Mouse (Mus musculus) heart, postnatal 14 days (tissue): ENCODE measurements around the gene Adgrd1. TPM values are rescaled to one million over a fixed set of nuclear protein-coding genes. Genes with fewer than 3 reads are reported as not detected.
"Not testable (repeated sequence)": the region's sequence is repeated elsewhere in the genome, so short reads cannot be mapped to it uniquely, and the experiment has no call there.

ENCODE experiments used
- DNase-seq, 2 experiments: peaks; one replicate each; pipeline ENCODE4 v3.0.0; 2021 to 2022
- intact Hi-C: fragments of 180-260 bp; cut with DNase I; formaldehyde crosslinking; loops from one replicate; pipeline ENCODE4 v1.15.1; 2025
- total RNA-seq, 2 experiments: library from RNA; stranded (reverse); gene quantifications; 2 replicates each; pipeline ENCODE4 v1.2.3; 2021

Adgrd1 gene
- total RNA-seq, 2 experiments from 2014 or later: 6.7 to 7.3 TPM

GRCm38 (mm10) chr5:129085153-129085552 is 11.4 kb upstream of the Adgrd1 start:
- no peak for DNase-seq
- intact Hi-C loops: no loop called here

- intact Hi-C loops: no loop called here
- DNase-seq: no peak
Observed at GRCm38 (mm10) chr5:129092345-129093065, 4.0 kb upstream of the Adgrd1 start.

- intact Hi-C loops: no loop called here
- DNase-seq: no peak
Observed at GRCm38 (mm10) chr5:129093158-129093557, 3.4 kb upstream of the Adgrd1 start.

GRCm38 (mm10) chr5:129094236-129094635 is 2.3 kb upstream of the Adgrd1 start:
- DNase-seq: no peak
- intact Hi-C loops: no loop called here

DNA sequence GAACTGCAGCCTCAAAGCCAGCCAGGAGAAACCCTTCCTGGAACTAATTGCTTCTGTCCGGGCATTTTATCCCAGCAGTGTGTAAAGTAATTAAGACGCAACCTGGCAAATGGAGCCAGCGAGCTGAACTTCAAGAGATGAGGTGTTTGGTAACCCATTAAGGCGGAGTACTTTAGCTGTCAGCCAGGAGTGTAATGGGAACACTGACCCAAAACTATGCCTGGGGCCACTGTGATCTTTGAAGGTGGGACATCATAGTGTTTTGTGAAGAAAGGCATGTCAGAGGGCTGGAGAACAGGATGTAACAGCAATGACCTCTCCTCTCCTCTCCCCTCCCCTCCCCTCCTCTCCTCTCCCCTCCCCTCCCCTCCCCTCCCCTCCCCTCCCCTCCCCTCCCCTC is 7.5 kb downstream of the Adgrd1 start:
- DNase-seq: no peak
- intact Hi-C loops: no loop called here

DNA sequence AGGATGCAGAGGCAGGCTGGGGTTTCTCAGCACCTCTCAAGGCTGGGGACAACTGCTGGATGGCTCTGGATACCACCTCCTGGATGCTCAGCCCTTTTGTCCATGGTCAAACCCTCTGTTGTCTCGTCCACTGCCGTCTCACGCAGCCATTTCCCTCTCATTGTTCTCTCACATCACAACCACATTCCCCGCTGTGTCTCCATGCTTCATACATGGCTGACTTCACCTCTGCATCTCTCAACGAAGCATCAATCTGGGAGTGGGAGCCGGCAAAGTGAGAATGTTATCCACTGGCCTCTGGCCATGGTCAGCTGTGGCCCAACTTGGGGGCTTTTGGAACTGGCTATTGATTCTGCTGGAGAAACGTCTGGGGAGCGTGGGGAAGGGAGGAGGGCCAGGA is 15.2 kb downstream of the Adgrd1 start:
- intact Hi-C loops: no loop called here
- DNase-seq: no peak

DNA sequence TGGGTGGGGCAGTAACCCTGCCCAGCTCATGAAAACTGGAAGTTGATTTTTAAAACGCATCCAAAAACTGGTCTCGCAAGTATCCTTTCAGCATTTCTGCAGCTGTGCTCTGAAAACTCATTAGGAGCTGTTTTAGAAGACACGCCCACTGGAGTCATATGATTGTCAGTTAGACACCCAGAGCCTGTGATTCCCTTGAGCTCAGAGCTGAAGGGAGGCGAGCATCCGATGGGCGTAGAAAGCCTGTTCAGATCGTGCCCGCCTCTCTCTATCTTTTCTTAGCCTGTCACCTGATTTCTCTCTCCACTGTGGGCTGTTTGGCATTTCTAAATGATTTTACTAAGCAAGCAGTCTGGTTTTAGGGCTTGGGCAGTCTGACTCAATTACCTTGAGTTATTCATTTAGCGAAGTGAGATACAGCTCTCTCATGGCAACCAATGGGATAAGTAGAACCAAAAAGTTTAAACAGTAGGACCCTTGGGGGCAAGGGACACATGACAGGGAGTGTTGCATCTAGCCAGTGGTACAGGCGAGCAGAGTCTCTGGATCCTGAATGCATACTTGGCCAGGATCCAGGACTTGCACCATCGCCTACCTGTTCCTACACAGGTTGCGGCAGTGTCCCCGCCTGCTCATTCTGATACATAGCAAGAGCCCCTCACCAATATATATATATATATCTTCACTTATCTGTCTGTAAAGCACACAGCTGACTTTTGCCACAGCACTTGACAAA is 17.4 kb downstream of the Adgrd1 start:
- intact Hi-C loops: no loop called here
- no peak for DNase-seq

DNA sequence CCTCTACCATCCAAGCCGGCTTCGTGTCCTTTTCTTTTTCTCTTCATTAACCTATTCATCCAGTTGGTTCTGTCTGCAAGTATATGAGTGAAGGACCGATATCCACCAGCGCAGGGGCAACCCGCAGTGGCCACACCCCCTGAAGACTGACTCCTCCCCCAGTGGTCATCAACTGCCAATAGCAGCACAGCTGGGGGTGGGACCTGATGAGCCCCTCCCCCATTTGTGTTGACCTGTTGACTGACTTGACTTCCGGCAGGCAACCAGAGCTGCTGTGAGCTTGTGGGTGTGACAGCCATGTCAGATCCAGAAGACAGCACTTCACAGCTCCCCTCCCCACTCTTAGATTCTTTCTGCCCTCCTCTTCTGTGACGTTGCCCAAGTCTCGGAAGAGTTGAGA is 19.7 kb downstream of the Adgrd1 start:
- intact Hi-C loops: no loop called here
- no peak for DNase-seq

- no peak for DNase-seq
- intact Hi-C loops: no loop called here
Observed at GRCm38 (mm10) chr5:129117593-129118113, 21.1 kb downstream of the Adgrd1 start.

DNA sequence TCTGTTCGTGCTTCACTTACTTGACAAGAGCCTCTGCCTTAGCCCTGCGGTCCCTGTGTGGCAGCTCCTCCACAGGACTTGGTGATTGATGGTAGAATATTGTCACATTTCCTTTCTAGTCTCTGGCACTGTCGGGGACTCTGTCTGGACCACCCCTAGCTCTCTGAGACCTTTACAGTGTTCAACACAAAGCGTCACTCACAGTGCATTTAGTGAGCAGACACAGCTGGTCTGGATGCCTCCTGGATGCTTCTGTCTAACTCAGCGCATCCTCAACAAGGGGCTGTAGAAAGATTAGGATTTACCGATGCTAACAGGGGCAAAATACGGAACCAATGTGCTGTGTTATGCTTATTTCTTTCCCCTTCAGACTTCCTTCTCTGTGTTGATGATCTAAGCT is 22.0 kb downstream of the Adgrd1 start:
- no peak for DNase-seq
- intact Hi-C loops: no loop called here

DNA sequence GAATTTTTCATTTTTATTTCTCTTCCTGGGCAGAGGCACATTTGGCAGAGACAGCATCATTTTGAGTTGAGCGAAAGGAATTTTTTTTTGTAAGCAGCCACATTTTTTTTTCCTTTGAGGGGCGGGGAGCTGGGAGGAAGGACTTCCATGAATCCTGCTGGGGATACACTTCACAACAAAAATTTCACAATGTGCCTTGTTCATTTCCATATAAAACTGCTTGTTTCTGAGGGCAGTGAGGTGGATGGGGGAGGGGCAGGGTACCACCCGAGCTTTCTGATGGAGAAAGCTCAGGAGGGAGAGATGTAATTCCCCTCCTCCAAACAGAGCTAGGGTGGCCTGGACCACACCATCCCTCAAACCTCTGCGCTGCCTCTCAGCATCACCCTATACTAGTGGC is 22.6 kb downstream of the Adgrd1 start:
- intact Hi-C loops: no loop called here
- DNase-seq: no peak

- intact Hi-C loops: no loop called here
- no peak for DNase-seq
Observed at GRCm38 (mm10) chr5:129121654-129122285, 25.2 kb downstream of the Adgrd1 start.

DNA sequence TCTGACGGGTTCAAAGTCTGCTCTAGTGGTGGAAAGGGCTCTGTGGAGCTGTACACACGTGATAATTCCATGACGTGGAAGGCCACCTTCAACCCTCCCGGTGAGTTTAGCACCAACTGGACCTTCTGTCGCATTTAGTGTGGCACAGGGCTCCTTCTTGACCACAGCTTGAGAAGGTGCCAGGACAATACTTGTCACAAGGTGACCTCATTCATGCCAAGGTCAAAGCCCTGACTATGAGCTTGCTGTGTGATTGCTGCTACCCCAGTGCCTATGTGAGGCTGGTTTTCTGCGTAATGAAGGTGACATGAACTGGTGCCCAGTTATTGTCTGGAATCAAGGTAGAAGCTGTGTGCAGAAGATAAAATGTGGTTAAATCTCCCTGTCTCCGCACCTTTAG is 25.9 kb downstream of the Adgrd1 start:
- intact Hi-C loops: no loop called here

GRCm38 (mm10) chr5:129124070-129124828 is 27.7 kb downstream of the Adgrd1 start:
- intact Hi-C loops: no loop called here
- no peak for DNase-seq

More for the DNA sequence above, 25.9 kb downstream of the Adgrd1 start:
- no peak for DNase-seq

GRCm38 (mm10) chr5:129128310-129128709 is 31.8 kb downstream of the Adgrd1 start:
- intact Hi-C loops: not testable (repeated sequence)

GRCm38 (mm10) chr5:129130301-129130700 is 33.8 kb downstream of the Adgrd1 start:
- intact Hi-C loops: no loop called here
- DNase-seq: peak; percentile 13 to 41

More at GRCm38 (mm10) chr5:129128310-129128709, 31.8 kb downstream of the Adgrd1 start:
- DNase-seq: not testable (repeated sequence)

DNA sequence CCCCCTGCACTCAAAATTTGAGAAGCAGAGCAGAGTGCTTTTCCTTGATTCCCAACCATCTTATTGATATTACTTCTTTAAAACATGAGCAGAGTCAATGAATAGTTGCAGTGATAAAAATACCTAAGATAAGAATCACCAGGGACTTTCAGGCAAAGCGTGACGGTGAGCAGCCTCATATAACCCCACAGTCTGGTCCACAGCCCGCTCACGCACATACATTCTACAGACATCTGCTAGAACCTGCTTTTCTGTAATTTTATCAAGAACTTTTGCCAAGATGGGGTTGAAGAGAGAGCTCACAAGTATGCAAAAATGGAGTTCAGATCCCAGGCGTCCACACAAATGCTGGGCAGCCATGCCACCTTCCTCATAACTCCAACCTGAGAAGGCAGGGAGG is 40.9 kb downstream of the Adgrd1 start:
- intact Hi-C loops: no loop called here
- DNase-seq: no peak

DNA sequence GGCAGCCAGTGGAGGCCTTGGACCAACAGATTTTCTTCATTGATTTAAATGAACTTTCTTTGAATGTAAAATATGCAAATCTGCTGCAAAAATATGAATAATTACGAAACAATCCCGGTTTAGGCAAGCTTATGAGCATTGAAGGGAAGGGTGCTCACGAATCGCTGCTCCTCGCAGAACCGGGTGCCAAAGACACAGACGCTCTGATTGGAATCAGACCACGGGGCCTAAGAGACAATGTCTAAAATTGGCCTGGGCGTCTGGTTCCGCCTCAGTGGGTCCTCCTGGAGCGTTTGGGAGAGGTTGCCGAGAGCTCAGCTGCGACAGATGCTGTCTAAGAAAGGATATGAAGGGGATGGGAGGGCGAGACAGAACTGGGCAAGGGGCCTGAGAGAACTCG is 42.0 kb downstream of the Adgrd1 start:
- peak; percentile 7 to 18 for DNase-seq
- intact Hi-C loops: no loop called here

- no peak for DNase-seq
- intact Hi-C loops: no loop called here
Observed at GRCm38 (mm10) chr5:129142801-129143200, 46.3 kb downstream of the Adgrd1 start.

DNA sequence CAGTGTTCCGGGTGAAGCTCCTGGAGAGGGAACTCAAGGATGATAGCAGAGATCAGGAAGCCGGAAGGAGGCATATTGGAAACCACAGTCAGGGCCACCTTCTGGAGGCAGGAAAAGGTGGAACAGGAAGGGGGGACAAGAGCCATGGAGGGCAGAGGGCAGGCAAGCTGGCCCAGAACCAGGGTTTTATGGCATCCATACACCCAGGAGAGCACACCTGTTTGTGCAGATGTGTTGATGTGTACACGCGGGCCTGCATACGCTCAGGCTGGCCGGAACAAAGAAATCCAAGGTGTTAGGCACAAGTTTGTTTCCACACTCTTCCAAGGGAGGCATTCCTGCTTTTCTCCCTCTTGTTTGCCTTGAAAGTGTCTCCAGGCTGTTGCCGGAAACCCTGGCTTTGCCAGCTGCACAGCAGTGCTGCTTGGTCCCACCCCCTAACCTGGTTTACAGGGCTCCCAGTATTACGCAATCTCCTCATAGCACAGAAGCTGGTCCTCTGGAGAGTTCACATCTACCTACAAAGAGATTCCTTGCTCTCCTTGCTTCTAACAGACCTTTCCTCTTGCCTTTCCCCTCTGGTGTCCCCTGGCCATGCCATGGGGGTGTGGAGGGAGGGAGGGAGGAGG is 48.9 kb downstream of the Adgrd1 start:
- intact Hi-C loops: no loop called here
- DNase-seq: no peak
